Mouse (Mus musculus): ENCODE measurements around the gene 4930505A04Rik. TPM values are rescaled to one million over a fixed set of nuclear protein-coding genes. Genes with fewer than 3 reads are reported as not detected.

The 4930505A04Rik gene
- polyA plus RNA-seq, 1 experiment from 2014 or later = not detected

DNA sequence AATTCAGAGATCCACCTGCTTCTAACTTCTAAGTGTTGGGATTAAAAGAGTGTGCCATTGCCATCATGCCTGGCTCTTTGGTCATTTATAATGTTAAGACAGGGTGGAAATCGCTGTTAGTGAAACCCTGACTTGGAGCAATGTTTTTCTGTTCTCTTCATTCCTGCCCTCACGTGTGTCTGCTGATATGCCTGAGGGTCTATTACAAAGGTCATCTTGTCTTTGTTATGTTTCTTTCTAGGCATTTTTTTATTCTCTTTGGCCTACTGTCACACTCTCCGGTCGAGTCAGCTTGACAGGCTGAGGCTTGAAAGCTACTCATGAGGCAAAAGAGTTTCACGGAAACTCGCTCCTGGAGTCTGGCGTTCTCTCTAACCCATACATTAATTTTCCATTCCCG is 27.9 kb downstream of the 4930505A04Rik start:
- Histone ChIP-seq H3K9ac (ENCODE audit: low read depth, low read length) (no peak overlapping the region), H3K27ac (ENCODE audit: low read depth, low read length) (no peak overlapping the region), H3K27me3 (replicated peaks; ENCODE audit: control insufficient read depth, insufficient read depth, low read length) (no peaks in the 10 kb centered on the region), H3K4me2 (replicated peaks; ENCODE audit: low read depth) (no peak overlapping the region), H3K9me3 (ENCODE audit: control insufficient read depth) (no peaks in the 10 kb centered on the region), H3K4me3 (ENCODE audit: low read depth, low read length) (no peak overlapping the region), H3K36me3 (ENCODE audit: control insufficient read depth, insufficient read depth) (no peaks in the 10 kb centered on the region), H3K4me1 (replicated peaks; ENCODE audit: control insufficient read depth, insufficient read depth, low read length) (no peaks in the 10 kb centered on the region)
- no peak for TF ChIP-seq CTCF (IDR thresholded peaks at IDR 0.05; ENCODE audit: low read depth)
- WGBS = 90% methylated on average over 8 of the region's 8 CpGs
- no peak for ATAC-seq

DNA sequence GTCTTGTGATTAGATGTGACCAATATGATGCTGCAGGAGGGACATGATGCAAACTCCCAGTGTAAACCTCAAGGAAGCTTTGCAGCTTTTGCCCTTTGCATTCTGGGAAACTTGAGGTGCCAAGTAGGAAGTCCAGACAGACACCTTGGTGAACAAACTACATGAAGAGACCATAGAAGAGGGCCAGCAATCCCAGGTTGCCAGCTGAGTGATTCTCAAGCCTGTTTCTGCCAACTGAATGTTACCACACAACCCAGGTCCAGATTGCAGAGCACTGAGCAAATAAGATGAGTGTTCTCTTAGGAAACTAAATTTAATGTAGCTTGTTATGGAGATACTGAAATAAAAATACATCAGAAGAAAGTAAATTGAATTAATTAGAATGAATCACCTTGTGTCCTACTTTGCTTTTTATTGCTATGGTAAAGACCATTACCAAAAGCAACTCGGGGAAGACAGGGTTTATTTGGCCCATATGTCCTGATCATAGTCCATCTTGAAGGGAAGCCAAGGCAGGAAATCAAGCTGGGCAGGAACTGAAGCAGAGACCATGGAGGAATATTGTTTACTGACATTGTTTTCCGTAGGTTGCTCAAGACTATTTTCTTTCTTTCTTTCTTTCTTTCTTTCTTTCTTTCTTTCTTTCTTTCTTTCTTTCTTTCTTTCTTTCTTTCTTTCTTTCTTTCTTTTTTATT is 38.2 kb downstream of the 4930505A04Rik start:
- no peak overlapping the region for H3K4me2 ChIP-seq (replicated peaks; ENCODE audit: low read depth)
- H3K9me3 ChIP-seq (ENCODE audit: control insufficient read depth) = no peaks in the 10 kb centered on the region

DNA sequence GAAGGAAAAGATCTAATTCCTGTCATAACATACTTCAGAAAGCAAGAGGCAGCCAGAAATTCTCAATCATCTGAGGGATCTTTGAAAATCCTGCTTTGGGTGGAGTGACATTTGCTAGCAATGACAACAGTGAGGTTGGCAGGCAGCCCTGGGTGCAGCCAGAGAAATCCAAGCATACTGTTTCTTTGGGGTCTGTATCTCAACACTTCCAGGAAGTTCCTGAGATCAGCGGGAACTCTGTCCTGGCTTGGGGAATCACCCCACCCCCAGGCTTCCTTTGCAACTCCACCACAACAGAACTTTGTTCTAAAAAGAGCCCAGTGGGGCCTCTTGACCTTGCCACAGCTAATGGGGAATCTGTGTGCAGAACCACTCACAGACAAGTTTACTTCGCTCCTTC is 66.0 kb downstream of the 4930505A04Rik start:
- 48% methylated on average over 2 of the region's 2 CpGs for WGBS
- Histone ChIP-seq H3K4me1 (replicated peaks; ENCODE audit: control insufficient read depth, insufficient read depth, low read length) (no peaks in the 10 kb centered on the region), H3K4me3 (ENCODE audit: low read depth, low read length) (no peak overlapping the region), H3K27me3 (replicated peaks; ENCODE audit: control insufficient read depth, insufficient read depth, low read length) (no peaks in the 10 kb centered on the region), H3K27ac (ENCODE audit: low read depth, low read length) (no peak overlapping the region), H3K4me2 (replicated peaks; ENCODE audit: low read depth) (no peak overlapping the region), H3K36me3 (ENCODE audit: control insufficient read depth, insufficient read depth) (no peaks in the 10 kb centered on the region), H3K9ac (ENCODE audit: low read depth, low read length) (no peak overlapping the region), H3K9me3 (ENCODE audit: control insufficient read depth) (no peaks in the 10 kb centered on the region)
- ATAC-seq = no peak
- TF ChIP-seq CTCF (IDR thresholded peaks at IDR 0.05; ENCODE audit: low read depth) = no peak

More for the DNA sequence above, 38.2 kb downstream of the 4930505A04Rik start:
- Histone ChIP-seq H3K27me3 (replicated peaks; ENCODE audit: control insufficient read depth, insufficient read depth, low read length) (no peaks in the 10 kb centered on the region), H3K27ac (ENCODE audit: low read depth, low read length) (no peak overlapping the region), H3K36me3 (ENCODE audit: control insufficient read depth, insufficient read depth) (no peaks in the 10 kb centered on the region), H3K4me3 (ENCODE audit: low read depth, low read length) (no peak overlapping the region), H3K4me1 (replicated peaks; ENCODE audit: control insufficient read depth, insufficient read depth, low read length) (no peaks in the 10 kb centered on the region), H3K9ac (ENCODE audit: low read depth, low read length) (no peak overlapping the region)
- ATAC-seq = no peak
- WGBS = 83% methylated on average over 2 of the region's 2 CpGs
- no peak for TF ChIP-seq CTCF (IDR thresholded peaks at IDR 0.05; ENCODE audit: low read depth)

DNA sequence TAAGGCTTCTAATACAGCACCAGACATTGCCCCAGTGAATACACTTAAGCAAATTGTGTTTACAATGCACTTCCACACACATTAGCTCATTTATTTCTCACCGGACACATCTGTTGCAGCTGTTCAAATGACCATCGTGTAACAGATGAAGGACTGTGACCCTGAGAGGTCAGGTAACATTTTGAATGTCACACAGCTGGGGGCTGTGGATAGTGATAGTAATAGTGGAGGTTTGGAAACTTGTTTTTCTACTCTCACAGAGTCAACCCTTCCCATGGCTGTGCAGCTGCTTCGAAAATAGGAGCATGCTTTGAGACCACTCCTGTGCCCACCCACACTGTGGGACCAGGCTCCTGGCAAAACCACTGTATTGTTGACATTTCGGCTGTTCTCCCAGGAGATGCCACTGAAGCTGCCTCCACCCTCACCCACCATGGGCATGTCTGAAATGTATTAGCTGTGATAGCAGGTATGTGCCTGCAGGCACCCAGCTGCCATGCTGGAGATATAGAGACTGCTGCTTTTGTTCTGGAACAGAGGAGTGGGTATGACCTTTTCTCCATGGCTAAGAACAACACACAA is 66.9 kb downstream of the 4930505A04Rik start:
- no peak for ATAC-seq
- 54% methylated on average over 4 of the region's 4 CpGs for WGBS
- no peaks in the 10 kb centered on the region for H3K36me3 ChIP-seq (ENCODE audit: control insufficient read depth, insufficient read depth)

DNA sequence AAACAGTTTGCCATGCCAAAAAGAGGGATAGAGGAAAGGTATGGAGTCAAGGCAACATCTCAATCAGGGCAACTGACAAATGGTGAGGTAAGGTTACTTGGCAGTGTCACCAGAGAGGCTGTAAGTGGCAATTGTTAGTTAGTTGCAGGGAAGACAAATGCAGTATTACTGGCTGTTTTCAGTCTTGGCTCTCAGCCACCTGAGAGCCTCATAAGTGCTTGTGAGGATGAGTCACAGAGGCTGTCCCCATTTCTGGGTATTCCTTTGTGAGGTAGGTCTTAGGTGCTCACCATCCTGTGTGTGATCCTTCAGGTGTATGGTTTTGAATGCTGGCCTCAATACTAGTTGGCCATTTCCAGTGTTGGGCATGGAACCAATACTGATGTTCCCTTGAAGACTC is 77.3 kb downstream of the 4930505A04Rik start:
- Histone ChIP-seq H3K4me2 (replicated peaks; ENCODE audit: low read depth) (no peak overlapping the region), H3K4me3 (ENCODE audit: low read depth, low read length) (no peak overlapping the region), H3K27ac (ENCODE audit: low read depth, low read length) (no peak overlapping the region), H3K4me1 (replicated peaks; ENCODE audit: control insufficient read depth, insufficient read depth, low read length) (no peaks in the 10 kb centered on the region), H3K36me3 (ENCODE audit: control insufficient read depth, insufficient read depth) (no peaks in the 10 kb centered on the region), H3K9me3 (ENCODE audit: control insufficient read depth) (no peaks in the 10 kb centered on the region), H3K9ac (ENCODE audit: low read depth, low read length) (no peak overlapping the region), H3K27me3 (replicated peaks; ENCODE audit: control insufficient read depth, insufficient read depth, low read length) (no peaks in the 10 kb centered on the region)
- no peak for ATAC-seq
- no peak for TF ChIP-seq CTCF (IDR thresholded peaks at IDR 0.05; ENCODE audit: low read depth)

More for the DNA sequence above, 66.9 kb downstream of the 4930505A04Rik start:
- Histone ChIP-seq H3K27me3 (replicated peaks; ENCODE audit: control insufficient read depth, insufficient read depth, low read length) (no peaks in the 10 kb centered on the region), H3K4me3 (ENCODE audit: low read depth, low read length) (no peak overlapping the region), H3K9ac (ENCODE audit: low read depth, low read length) (no peak overlapping the region), H3K4me2 (replicated peaks; ENCODE audit: low read depth) (no peak overlapping the region), H3K9me3 (ENCODE audit: control insufficient read depth) (no peaks in the 10 kb centered on the region), H3K4me1 (replicated peaks; ENCODE audit: control insufficient read depth, insufficient read depth, low read length) (no peaks in the 10 kb centered on the region), H3K27ac (ENCODE audit: low read depth, low read length) (no peak overlapping the region)
- no peak for TF ChIP-seq CTCF (IDR thresholded peaks at IDR 0.05; ENCODE audit: low read depth)

DNA sequence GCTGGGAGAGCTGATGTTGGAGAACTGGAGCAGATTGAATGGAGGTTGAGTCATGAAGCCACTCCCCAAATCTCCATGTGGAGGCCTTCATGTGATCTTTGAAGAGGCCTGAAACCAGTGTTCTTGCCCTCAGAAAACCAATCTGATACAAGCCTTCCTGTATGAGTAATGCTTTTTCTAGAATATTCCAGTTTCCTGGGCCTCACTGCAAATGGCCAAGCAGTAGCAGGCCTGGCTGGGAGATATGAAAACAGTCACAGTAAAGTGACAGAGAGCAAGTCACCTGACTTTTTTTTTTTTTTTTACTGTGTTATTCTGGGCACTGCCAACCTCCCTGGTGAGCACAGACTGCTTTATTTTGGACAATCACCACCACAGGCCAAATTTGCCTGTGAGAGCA is 88.6 kb downstream of the 4930505A04Rik start:
- H3K4me2 ChIP-seq (replicated peaks; ENCODE audit: low read depth) = no peak overlapping the region
- no peaks in the 10 kb centered on the region for H3K36me3 ChIP-seq (ENCODE audit: control insufficient read depth, insufficient read depth)
- no peaks in the 10 kb centered on the region for H3K27me3 ChIP-seq (replicated peaks; ENCODE audit: control insufficient read depth, insufficient read depth, low read length)
- no peaks in the 10 kb centered on the region for H3K4me1 ChIP-seq (replicated peaks; ENCODE audit: control insufficient read depth, insufficient read depth, low read length)
- no peak overlapping the region for H3K27ac ChIP-seq (ENCODE audit: low read depth, low read length)
- H3K9ac ChIP-seq (ENCODE audit: low read depth, low read length) = no peak overlapping the region
- ATAC-seq = no peak
- TF ChIP-seq CTCF (IDR thresholded peaks at IDR 0.05; ENCODE audit: low read depth) = no peak
- 0 out of 2 replicates have a peak, but pooled peaks cover 3% of the 10 kb centered on the region for H3K9me3 ChIP-seq (ENCODE audit: control insufficient read depth)
- H3K4me3 ChIP-seq (ENCODE audit: low read depth, low read length) = no peak overlapping the region

Other genes with a start within 250 kb of the 4930505A04Rik start
- 73.5 and 84.7 TPM in 2 replicates for gene Sptbn1, start 203.7 kb downstream of the 4930505A04Rik start, polyA plus RNA-seq (2015; fragmentation: Nextera tagmentation; extraction: Ambion mirVana)
- gene Acyp2, start 177.8 kb upstream of the 4930505A04Rik start, polyA plus RNA-seq (2015; fragmentation: Nextera tagmentation; extraction: Ambion mirVana) = 15.5 and 17.3 TPM in 2 replicates

Measured in intestine, postnatal 0 days (tissue).